Mouse (Mus musculus) yolk sac, embryonic 10.5 days (tissue): ENCODE results near the gene Socs3.

ENCODE experiments used
- DNase-seq: peaks from one replicate; pipeline ENCODE4 v3.0.0-alpha.2; 2017; ENCODE audit warnings: low spot score

The Socs3 gene

GRCm38 (mm10) chr11:117923279-117923678, 46.6 kb downstream of the Socs3 start:
- no peak for DNase-seq

DNA sequence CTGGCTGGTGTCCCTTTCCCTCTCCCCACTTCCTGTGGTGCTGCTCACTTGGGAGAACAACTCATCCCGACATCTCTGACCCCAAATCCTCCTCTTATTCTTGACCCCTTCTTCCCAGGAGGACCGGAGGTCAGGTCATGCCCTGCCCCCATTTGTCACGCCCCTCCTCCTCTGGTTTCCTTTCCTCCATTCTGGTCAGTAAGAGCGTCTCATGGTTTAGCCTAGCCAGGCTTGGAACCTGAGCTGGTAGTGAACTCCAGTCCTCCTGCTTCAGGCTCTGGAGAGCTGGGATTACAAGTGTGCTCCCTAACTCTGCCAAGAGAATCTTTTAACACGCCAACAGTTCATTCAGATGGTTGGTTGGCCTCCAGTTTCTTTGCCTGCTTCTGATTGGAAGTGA, 50.6 kb downstream of the Socs3 start:
- peak; percentile 41 for DNase-seq

- no peak for DNase-seq
Measured at GRCm38 (mm10) chr11:117918541-117918940, 51.3 kb downstream of the Socs3 start.
